Mouse (Mus musculus) mesoderm, embryonic 11.5 days (tissue): ENCODE data around the gene Vmn2r62.
"Not testable (repeated sequence)": the region's sequence is repeated elsewhere in the genome, so short reads cannot be mapped to it uniquely, and the experiment has no call there.

Source experiments
- DNase-seq: peaks from one replicate; pipeline ENCODE4 v3.0.0-alpha.2; 2012; ENCODE audit warnings: low read depth, low spot score

Gene Vmn2r62

GRCm38 (mm10) chr7:42793425-42793824 is at the start of gene Vmn2r62:
Vmn2r62 (minus strand) TSS chr7:42793525.
- DNase-seq: not testable (repeated sequence)

GRCm38 (mm10) chr7:42838366-42838765 is 45.0 kb upstream of the Vmn2r62 start:
- not testable (repeated sequence) for DNase-seq

GRCm38 (mm10) chr7:42832221-42832620 is 38.9 kb upstream of the Vmn2r62 start:
- DNase-seq: no peak

GRCm38 (mm10) chr7:42749836-42750235 is 43.5 kb downstream of the Vmn2r62 start:
- DNase-seq: no peak

GRCm38 (mm10) chr7:42738536-42739210 is 54.7 kb downstream of the Vmn2r62 start:
- no peak for DNase-seq

- not testable (repeated sequence) for DNase-seq
These were observed 66.4 kb downstream of the Vmn2r62 start, which contains the start of gene Gm17067 for GRCm38 (mm10) chr7:42726917-42727316. Gm17067 (minus strand) TSS chr7:42727017.
